Mouse (Mus musculus): ENCODE data around the gene Hpd. TPM values are rescaled to one million over a fixed set of nuclear protein-coding genes. Genes with fewer than 3 reads are reported as not detected.
A peak's percentile ranks its signal among the peaks of the same experiment; 100 is the strongest.
"Not testable (repeated sequence)": the region's sequence is repeated elsewhere in the genome, so short reads cannot be mapped to it uniquely, and the experiment has no call there.

The Hpd gene
- not detected for total RNA-seq (2021)
- long read RNA-seq, experiment 1, result 0 reads
- long read RNA-seq, experiment 2, result 0 reads

GRCm38 (mm10) chr5:123182651-123183050 lies at the start of gene Hpd:
Gene Hpd (minus strand): TSS chr5:123182727.
- Histone ChIP-seq H3K4me3 (no peak within 1 kb of the TSS), H3K27ac (no peak within 1 kb of the TSS)
- no peak for TF ChIP-seq CTCF (conservative IDR thresholded peaks at IDR 0.05)
- DNase-seq (ENCODE audit: low spot score in 2 of 2), result no peak

DNA sequence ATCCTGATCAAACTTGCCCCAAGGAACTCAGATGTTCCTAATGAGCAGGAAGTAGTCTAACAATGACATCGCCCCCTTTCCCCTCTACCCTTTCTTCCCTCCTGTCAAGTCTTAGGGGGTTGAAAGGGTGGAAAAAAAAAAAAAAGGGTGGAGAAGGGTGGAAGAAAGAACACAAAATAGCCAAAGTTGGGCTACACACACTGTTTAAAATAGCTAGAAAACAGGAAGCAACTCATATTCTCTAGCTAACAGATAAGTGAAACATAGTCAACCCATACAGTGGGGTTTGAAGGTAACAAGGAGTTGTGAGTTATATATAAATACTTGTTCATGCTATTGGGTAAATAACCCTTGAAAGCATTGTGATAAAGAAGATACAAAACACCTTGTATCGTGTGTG lies 49.7 kb upstream of the Hpd start:
- no peak for TF ChIP-seq CTCF (conservative IDR thresholded peaks at IDR 0.05)
- Histone ChIP-seq H3K27ac (no peak overlapping the region), H3K4me3 (no peak overlapping the region)
- no peak for DNase-seq (ENCODE audit: low spot score in 2 of 2)

GRCm38 (mm10) chr5:123229296-123229695 lies 46.8 kb upstream of the Hpd start:
- no peak for TF ChIP-seq CTCF (conservative IDR thresholded peaks at IDR 0.05)
- Histone ChIP-seq H3K4me3 (no peak overlapping the region), H3K27ac (no peak overlapping the region)
- DNase-seq (ENCODE audit: low spot score in 2 of 2), result no peak

GRCm38 (mm10) chr5:123228524-123228922 lies 46.0 kb upstream of the Hpd start:
- TF ChIP-seq CTCF (conservative IDR thresholded peaks at IDR 0.05), result no peak
- peak overlapping the region; percentile 86 for H3K27ac ChIP-seq
- DNase-seq (ENCODE audit: low spot score in 2 of 2), result no peak
- peak overlapping the region; percentile 94 for H3K4me3 ChIP-seq

DNA sequence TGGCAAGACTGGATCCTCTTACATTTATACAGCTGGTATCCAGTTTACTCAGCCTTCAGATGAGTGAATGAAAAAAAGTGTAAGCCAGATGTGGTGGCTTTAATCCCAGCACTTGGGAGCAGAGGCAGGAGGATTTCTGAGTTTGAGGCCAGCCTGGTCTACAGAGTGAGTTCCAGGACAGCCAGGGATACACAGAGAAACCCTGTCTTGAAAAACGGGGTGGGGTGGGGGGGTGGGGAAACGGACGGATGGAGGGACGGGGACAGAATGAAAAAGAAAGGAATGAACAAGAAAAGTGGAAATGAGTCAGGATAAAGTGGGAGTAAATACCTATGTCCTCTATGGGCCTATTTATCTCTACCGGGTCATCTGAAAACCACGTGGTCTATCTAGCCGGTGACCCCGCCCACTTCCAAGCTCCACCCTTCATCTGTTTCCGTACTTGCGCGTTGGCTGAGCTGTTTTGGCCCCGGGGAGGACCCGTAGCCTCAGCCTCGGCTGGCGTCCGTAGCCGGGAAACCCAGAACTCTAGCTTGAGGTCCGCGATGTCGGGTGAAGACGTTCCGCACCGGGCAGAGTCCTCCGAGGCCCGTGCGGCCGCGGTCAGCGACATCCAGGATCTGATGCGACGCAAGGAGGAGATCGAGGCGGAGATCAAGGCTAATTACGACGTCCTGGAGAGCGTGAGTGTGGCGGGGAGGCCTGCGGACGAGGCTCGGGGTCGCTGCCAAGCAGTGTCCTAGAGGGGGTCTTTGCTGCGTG lies 45.4 kb upstream of the Hpd start:
- peak; percentile 96 to 98 for DNase-seq (ENCODE audit: low spot score in 2 of 2)
- Histone ChIP-seq H3K4me3 (peak overlapping the region; percentile 94), H3K27ac (peak overlapping the region; percentile 86)
- no peak for TF ChIP-seq CTCF (conservative IDR thresholded peaks at IDR 0.05)

DNA sequence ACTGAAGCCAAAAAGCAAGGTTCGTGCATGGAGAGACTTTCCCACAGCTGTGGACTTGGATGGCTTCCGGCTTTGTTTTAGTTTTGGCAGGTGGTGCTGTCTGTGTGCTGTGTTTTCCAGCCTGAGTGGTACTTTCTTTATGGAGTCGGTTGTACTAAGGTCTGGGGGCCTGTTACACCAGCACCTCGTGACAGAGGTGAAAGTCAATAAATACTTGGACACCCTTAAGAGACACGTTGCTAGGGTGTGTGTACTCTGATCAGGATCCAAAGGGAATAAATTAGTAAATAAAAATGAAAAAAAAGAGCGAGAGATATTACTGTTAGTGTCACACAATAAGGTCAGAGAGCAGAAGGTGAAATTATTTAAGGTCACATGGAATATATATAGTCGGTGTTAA lies 44.3 kb upstream of the Hpd start:
- H3K4me3 ChIP-seq, result no peak overlapping the region
- no peak for DNase-seq (ENCODE audit: low spot score in 2 of 2)

DNA sequence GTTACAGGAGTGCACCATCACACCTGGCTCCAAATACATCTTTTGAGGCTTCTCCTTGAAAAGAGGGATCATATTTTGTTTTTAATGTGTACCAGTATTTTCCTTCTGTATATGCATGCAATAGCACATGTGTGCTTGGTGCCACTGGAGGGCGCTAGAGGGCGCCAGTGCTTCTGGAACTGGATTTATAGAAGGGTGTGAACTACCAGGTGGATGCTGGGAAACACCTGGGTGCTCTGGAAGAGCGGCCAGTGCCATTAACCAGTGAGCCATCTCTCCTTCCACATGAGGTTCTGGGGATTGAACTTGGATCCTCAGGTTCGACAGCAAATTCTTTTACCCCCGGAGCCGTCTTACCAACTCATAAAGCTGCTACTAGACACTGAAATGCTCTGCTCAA lies 41.3 kb upstream of the Hpd start:
- not testable (repeated sequence) for H3K27ac ChIP-seq; H3K4me3 ChIP-seq; DNase-seq (ENCODE audit: low spot score in 2 of 2)
- TF ChIP-seq CTCF (conservative IDR thresholded peaks at IDR 0.05), result peak; percentile 29; the same call in 1 of the 2 replicates

More for the DNA sequence above, 44.3 kb upstream of the Hpd start:
- no peak overlapping the region for H3K27ac ChIP-seq
- no peak for TF ChIP-seq CTCF (conservative IDR thresholded peaks at IDR 0.05)

- no peak overlapping the region for H3K27ac ChIP-seq
- H3K4me3 ChIP-seq, result no peak overlapping the region
- DNase-seq (ENCODE audit: low spot score in 2 of 2), result no peak
- TF ChIP-seq CTCF (conservative IDR thresholded peaks at IDR 0.05), result no peak
Measured at GRCm38 (mm10) chr5:123223051-123223410, 40.5 kb upstream of the Hpd start.

DNA sequence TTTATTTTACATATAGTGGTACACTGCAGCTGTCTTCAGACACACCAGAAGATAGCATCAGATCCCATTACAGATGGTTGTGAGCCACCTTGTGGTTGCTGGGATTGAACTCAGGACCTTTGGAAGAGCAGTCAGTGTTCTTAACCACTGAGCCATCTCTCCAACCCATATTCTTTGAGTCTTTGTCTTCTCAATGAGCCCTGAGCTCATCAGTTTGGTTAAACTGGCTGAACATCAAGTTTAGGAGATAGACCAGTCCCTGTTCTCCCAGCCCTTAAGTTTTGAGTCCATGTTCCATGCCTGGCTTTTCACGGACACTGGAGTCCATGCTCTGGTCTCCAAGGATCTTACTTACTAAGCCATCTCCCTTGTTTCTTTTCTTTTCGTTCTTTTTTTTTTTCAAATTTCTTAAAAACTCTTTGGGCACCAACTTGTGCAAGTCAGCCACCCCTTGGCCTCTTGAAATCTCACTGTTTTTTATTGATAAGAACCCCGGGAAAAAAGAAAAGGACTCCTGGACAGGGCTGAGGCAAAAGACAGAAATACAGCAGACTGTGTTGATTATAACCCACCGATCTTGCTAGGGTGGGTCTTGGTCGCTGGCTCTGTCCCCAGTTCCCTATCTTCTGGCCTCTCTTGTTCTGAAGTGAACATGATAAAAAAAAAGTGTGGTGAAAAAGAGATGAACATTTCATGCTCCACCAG lies 40.0 kb upstream of the Hpd start:
- DNase-seq (ENCODE audit: low spot score in 2 of 2); H3K4me3 ChIP-seq; H3K27ac ChIP-seq: not testable (repeated sequence)

GRCm38 (mm10) chr5:123203591-123203990 lies 21.1 kb upstream of the Hpd start:
- H3K27ac ChIP-seq; H3K4me3 ChIP-seq; DNase-seq (ENCODE audit: low spot score in 2 of 2): not testable (repeated sequence)

DNA sequence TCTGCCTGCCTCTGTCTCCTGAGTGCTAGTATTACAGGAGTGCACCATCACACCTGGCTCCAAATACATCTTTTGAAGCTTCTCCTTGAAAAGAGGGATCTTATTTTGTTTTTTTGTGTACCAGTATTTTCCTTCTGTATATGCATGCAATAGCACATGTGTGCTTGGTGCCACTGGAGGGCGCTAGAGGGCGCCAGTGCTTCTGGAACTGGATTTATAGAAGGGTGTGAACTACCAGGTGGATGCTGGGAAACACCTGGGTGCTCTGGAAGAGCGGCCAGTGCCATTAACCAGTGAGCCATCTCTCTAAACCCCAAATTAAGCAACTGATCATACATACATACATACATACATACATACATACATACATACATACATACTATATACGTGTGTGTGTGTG lies 20.2 kb upstream of the Hpd start:
- not testable (repeated sequence) for DNase-seq (ENCODE audit: low spot score in 2 of 2); H3K27ac ChIP-seq; H3K4me3 ChIP-seq
- 0 out of 2 replicates have a peak, but pooled peaks have one; percentile 14 for TF ChIP-seq CTCF (conservative IDR thresholded peaks at IDR 0.05)

DNA sequence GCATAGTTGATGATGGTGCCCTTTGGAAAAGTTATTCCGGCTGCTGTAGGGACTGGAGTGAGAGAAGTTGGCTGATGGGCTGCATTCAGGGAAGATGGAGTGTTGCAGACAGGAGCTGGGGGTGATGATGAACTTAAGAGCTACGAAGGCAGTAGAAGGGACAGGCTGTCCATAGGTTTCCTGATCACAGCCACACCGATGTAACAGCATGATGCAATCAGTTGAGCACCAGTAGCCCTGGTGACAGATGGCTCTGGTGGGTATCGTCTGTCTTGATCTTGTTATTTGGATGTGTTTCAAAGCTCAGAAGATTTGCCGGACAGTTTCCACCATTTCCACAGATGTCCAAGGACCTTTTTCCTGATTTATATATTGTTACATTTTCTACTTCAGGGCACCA lies 19.5 kb upstream of the Hpd start:
- no peak for TF ChIP-seq CTCF (conservative IDR thresholded peaks at IDR 0.05)
- DNase-seq (ENCODE audit: low spot score in 2 of 2), result no peak
- no peak overlapping the region for H3K27ac ChIP-seq
- H3K4me3 ChIP-seq, result no peak overlapping the region

DNA sequence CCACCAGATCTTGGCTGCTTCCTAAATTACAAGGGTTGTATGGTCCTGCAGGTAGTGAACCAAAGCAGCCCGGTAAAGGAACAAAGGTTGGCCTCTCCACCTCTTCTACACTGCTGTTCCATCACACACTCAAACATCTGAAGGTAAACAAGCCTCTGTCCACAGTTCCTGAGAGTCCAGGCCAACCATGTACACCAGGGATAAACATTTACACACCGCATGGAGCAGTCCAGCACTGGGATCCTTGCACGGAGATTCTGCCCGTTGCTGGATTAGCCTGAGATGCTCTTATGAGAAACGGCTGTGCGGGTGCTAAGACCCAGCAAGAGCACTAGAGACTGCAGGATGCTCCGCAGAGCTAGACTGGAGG lies 19.0 kb upstream of the Hpd start:
- TF ChIP-seq CTCF (conservative IDR thresholded peaks at IDR 0.05), result no peak
- H3K4me3 ChIP-seq, result no peak overlapping the region
- no peak for DNase-seq (ENCODE audit: low spot score in 2 of 2)
- H3K27ac ChIP-seq, result no peak overlapping the region

DNA sequence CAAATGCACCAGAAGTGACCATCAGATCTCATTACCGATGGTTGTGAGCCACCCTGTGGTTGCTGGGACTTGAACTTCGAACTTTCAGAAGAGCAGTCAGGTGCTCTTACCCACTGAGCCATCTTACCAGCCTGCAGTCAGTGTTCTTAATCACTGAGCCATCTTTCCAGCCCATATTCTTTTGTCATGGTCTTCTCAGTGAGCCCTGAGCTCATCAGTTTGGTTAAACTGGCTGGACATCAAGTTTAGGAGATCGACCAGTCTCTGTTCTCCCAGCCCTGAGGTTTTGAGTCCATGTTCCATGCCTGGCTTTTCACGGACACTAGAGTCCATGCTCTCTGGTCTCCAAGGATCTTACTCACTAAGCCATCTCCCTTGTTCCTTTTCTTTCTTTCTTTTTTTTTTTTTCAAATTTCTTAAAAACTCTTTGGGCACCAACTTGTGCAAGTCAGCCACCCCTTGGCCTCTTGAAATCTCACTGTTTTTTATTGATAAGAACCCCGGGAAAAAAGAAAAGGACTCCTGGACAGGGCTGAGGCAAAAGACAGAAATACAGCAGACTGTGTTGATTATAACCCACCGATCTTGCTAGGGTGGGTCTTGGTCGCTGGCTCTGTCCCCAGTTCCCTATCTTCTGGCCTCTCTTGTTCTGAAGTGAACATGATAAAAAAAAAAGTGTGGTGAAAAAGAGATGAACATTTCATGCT lies 18.4 kb upstream of the Hpd start:
- not testable (repeated sequence) for H3K27ac ChIP-seq; H3K4me3 ChIP-seq; DNase-seq (ENCODE audit: low spot score in 2 of 2)

All from layer of hippocampus, adult 2 months (tissue).